25 mouse cellular contexts compared by ENCODE assay signal in the genomic region with DNA sequence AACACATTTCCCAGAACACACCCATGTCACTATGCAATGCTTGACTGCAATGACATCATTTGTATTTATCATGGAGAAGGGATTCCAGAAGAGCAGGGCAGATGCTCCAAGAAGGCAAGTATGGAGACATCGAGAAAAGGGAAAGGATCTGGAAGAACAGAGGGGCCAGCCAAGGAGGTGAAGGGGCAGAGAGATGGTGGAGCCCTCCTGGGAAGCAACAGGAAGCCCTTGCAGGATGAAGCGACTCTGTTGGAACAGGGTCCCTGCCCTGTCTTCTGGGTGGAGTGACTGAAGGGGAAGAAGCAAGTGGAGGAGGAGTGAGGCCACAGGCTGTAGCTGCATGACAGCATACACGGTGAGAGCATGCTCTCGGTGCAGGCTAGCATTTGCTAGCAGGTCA.
"Had no signal": no experiment of that assay in that cellular context is flagged by ENCODE, and none has a peak within 500 bp of the region (broad histone marks: within the 10 kb centered on the region; RNA-seq: fewer than 3 reads in every experiment).

No protein-coding gene starts in this region.

- H3K4me1 ChIP-seq: intestine, embryonic 15.5 days had no signal

- H3K4me3 ChIP-seq: gastrocnemius, adult 2 months; hindbrain, embryonic 10.5 days; hindbrain, embryonic 12.5 days; intestine, embryonic 15.5 days; kidney, embryonic 15.5 days; limb, embryonic 12.5 days; liver, embryonic 13.5 days had no signal

- H3K36me3 ChIP-seq: intestine, embryonic 15.5 days; kidney, embryonic 15.5 days; limb, embryonic 12.5 days had no signal

- DNase-seq: gastrocnemius, adult 2 months; gastrocnemius, postnatal 10 days; gastrocnemius, postnatal 25 days; heart, postnatal 10 days; kidney, adult 18-20 months; kidney, adult 9 months; kidney, postnatal 14 days; kidney, postnatal 36 days; layer of hippocampus, adult 9-11 months; layer of hippocampus, postnatal 36 days; left cerebral cortex, postnatal 4 days; liver; liver, embryonic 13.5 days had no signal

- H3K9me3 ChIP-seq: hindbrain, embryonic 12.5 days; intestine, embryonic 15.5 days; kidney, embryonic 15.5 days; limb, embryonic 12.5 days had no signal

- H3K9ac ChIP-seq: hindbrain, embryonic 12.5 days; hindbrain, embryonic 14.5 days; intestine, embryonic 15.5 days; kidney, embryonic 15.5 days; limb, embryonic 12.5 days; liver, embryonic 13.5 days had no signal

- ATAC-seq: forebrain, embryonic 16.5 days; hindbrain, embryonic 16.5 days; inflammation-experienced regulatory T-cells, adult 6 months; intestine, embryonic 15.5 days; intestine, postnatal 0 days had no signal

- H3K4me2 ChIP-seq: hindbrain, embryonic 12.5 days; hindbrain, embryonic 14.5 days; intestine, embryonic 15.5 days; kidney, embryonic 15.5 days; limb, embryonic 12.5 days; liver, embryonic 11.5 days; liver, embryonic 13.5 days had no signal

- H3K27ac ChIP-seq: gastrocnemius, adult 2 months; hindbrain, embryonic 10.5 days; hindbrain, embryonic 12.5 days; hindbrain, embryonic 14.5 days; intestine, embryonic 15.5 days; kidney, embryonic 15.5 days; kidney, postnatal 0 days; limb, embryonic 12.5 days; liver, embryonic 13.5 days had no signal

- H3K27me3 ChIP-seq: intestine, embryonic 15.5 days; kidney, embryonic 15.5 days; liver, embryonic 13.5 days had no signal
